Mouse (Mus musculus) MEL-GATA-1-ER (cell line): ENCODE results near the gene Phox2a.
A peak's percentile ranks its signal among the peaks of the same experiment; 100 is the strongest.

ENCODE experiments used
- DNase-seq: peaks from one replicate; pipeline ENCODE4 v3.0.0-alpha.2; 2012; ENCODE audit warnings: low read depth; ENCODE audit errors: extremely low read depth

Gene Phox2a

GRCm38 (mm10) chr7:101837606-101838471 is 19.7 kb downstream of the Phox2a start, which contains the start of gene Inppl1:
Gene Inppl1, minus strand, starts transcription at chr7:101838229.
- peak; percentile 64 for DNase-seq

GRCm38 (mm10) chr7:101844186-101844585 is 26.1 kb downstream of the Phox2a start:
- DNase-seq: no peak

- DNase-seq: no peak
Observed at GRCm38 (mm10) chr7:101847934-101848333, 29.8 kb downstream of the Phox2a start.

GRCm38 (mm10) chr7:101851689-101852088 is 33.6 kb downstream of the Phox2a start:
- no peak for DNase-seq

GRCm38 (mm10) chr7:101852846-101853245 is 34.7 kb downstream of the Phox2a start:
- no peak for DNase-seq

GRCm38 (mm10) chr7:101853816-101854215 is 35.7 kb downstream of the Phox2a start:
- DNase-seq: no peak

GRCm38 (mm10) chr7:101857094-101857493 is 39.0 kb downstream of the Phox2a start, which contains the start of gene Folr2:
Gene Folr2, minus strand, starts transcription at chr7:101857194.
- DNase-seq: no peak

- DNase-seq: peak; percentile 11
Observed at GRCm38 (mm10) chr7:101858362-101858761, 40.2 kb downstream of the Phox2a start.

- no peak for DNase-seq
Observed at GRCm38 (mm10) chr7:101860978-101861377, 42.9 kb downstream of the Phox2a start.

- no peak for DNase-seq
Observed at GRCm38 (mm10) chr7:101862291-101862690, 44.2 kb downstream of the Phox2a start.

- no peak for DNase-seq
Observed at GRCm38 (mm10) chr7:101863415-101863814, 45.3 kb downstream of the Phox2a start, which contains the start of gene Anapc15. Gene Anapc15, plus strand, starts transcription at chr7:101863715.

- no peak for DNase-seq
Observed at GRCm38 (mm10) chr7:101866491-101867265, 48.6 kb downstream of the Phox2a start.

- no peak for DNase-seq
Observed at GRCm38 (mm10) chr7:101867482-101867881, 49.4 kb downstream of the Phox2a start.

GRCm38 (mm10) chr7:101868241-101869162 is 50.4 kb downstream of the Phox2a start:
- DNase-seq: no peak

- DNase-seq: no peak
Observed at GRCm38 (mm10) chr7:101869163-101869500, 51.0 kb downstream of the Phox2a start.

- no peak for DNase-seq
Observed at GRCm38 (mm10) chr7:101870629-101871028, 52.5 kb downstream of the Phox2a start, which contains the start of gene Folr1. Gene Folr1, minus strand, starts transcription at chr7:101870788.

GRCm38 (mm10) chr7:101871296-101871695 is 53.2 kb downstream of the Phox2a start:
- no peak for DNase-seq
